In genomic region chr11:44655468-44655867, GRCm38 (mm10) we compare ENCODE assay signal across 23 mouse cellular contexts. TPM values are rescaled to one million over a fixed set of nuclear protein-coding genes. Genes with fewer than 3 reads are reported as not detected.
DNase-seq lines count a peak whose midpoint lies in the region; ATAC-seq lines count a peak whose summit lies in the region.
"Had no signal": no experiment of that assay in that cellular context is flagged by ENCODE, and none has a peak within 500 bp of the region (broad histone marks: within the 10 kb centered on the region; RNA-seq: fewer than 3 reads in every experiment).

No protein-coding gene starts in this region.

- no peak overlapping the region for H3K4me2 ChIP-seq in forebrain, embryonic 15.5 days (replicated peaks)
- no peak overlapping the region for H3K4me2 ChIP-seq in neural tube, embryonic 11.5 days (ENCODE audit: low read depth)
- H3K4me2 ChIP-seq in limb, embryonic 11.5 days (ENCODE audit: low read depth, severe bottlenecking): no peak overlapping the region
- H3K4me2 ChIP-seq: heart, embryonic 13.5 days; neural tube, embryonic 12.5 days had no signal

- peak overlapping the region; percentile 12; the same call in 1 of the 2 replicates for H3K27ac ChIP-seq in forebrain, embryonic 10.5 days
- no peak overlapping the region for H3K27ac ChIP-seq in forebrain, embryonic 15.5 days (replicated peaks)
- H3K27ac ChIP-seq in neural tube, embryonic 11.5 days (ENCODE audit: low read depth, low read length): 0 out of 2 replicates have a peak overlapping the region, but pooled peaks have one; percentile 44
- H3K27ac ChIP-seq in limb, embryonic 11.5 days (replicated peaks; ENCODE audit: low read depth, low read length): no peak overlapping the region
- H3K27ac ChIP-seq: heart, embryonic 13.5 days; kidney, postnatal 0 days; liver, embryonic 14.5 days; neural tube, embryonic 12.5 days had no signal

- no peak overlapping the region for H3K9ac ChIP-seq in forebrain, embryonic 15.5 days (replicated peaks)
- no peak overlapping the region for H3K9ac ChIP-seq in neural tube, embryonic 11.5 days (ENCODE audit: low read length)
- no peak overlapping the region for H3K9ac ChIP-seq in limb, embryonic 11.5 days (ENCODE audit: low read length)
- H3K9ac ChIP-seq: heart, embryonic 13.5 days; liver, embryonic 14.5 days; neural tube, embryonic 12.5 days had no signal

- H3K9me3 ChIP-seq in forebrain, embryonic 10.5 days: no peaks in the 10 kb centered on the region
- no peaks in the 10 kb centered on the region for H3K9me3 ChIP-seq in forebrain, embryonic 15.5 days
- no peaks in the 10 kb centered on the region for H3K9me3 ChIP-seq in neural tube, embryonic 11.5 days (ENCODE audit: control insufficient read depth, low read length)
- H3K9me3 ChIP-seq in limb, embryonic 11.5 days (ENCODE audit: control insufficient read depth, low read length): no peaks in the 10 kb centered on the region
- H3K9me3 ChIP-seq: heart, embryonic 13.5 days; neural tube, embryonic 12.5 days had no signal

- peaks cover 50% of the 10 kb centered on the region for H3K4me1 ChIP-seq in forebrain, embryonic 10.5 days
- H3K4me1 ChIP-seq in forebrain, embryonic 15.5 days: peaks cover 16% of the 10 kb centered on the region; the same call in 1 of the 2 replicates
- H3K4me1 ChIP-seq in neural tube, embryonic 11.5 days (ENCODE audit: control insufficient read depth, insufficient read depth, low read length): peaks cover 23% of the 10 kb centered on the region
- peaks cover 11% of the 10 kb centered on the region; the same call in 1 of the 2 replicates for H3K4me1 ChIP-seq in limb, embryonic 11.5 days (ENCODE audit: control insufficient read depth, insufficient read depth, low read length)

- intact Hi-C loops in left cerebral cortex, postnatal 36 days (cut with DNase I): no loop called here

- DNase-seq in forebrain, embryonic 10.5 days (ENCODE audit: extremely low spot score, low spot score): no peak
- DNase-seq in neural tube, embryonic 11.5 days (ENCODE audit: low spot score): no peak
- no peak for DNase-seq in neural tube, embryonic 10.5 days (ENCODE audit: extremely low spot score, low spot score)
- DNase-seq in limb, embryonic 11.5 days (ENCODE audit: low spot score): no peak
- DNase-seq in left cerebral cortex, postnatal 36 days (ENCODE audit: low spot score in 2 of 2): no peak
- DNase-seq in cerebellum, postnatal 25 days: no peak
- DNase-seq: adrenal gland, adult 2 months; cerebellum, postnatal 10 days; heart, postnatal 4 days; layer of hippocampus, postnatal 36 days; left cerebral cortex, postnatal 4 days; lung, postnatal 14 days; right cerebral cortex, postnatal 25 days; thymus, postnatal 14 days had no signal

- no peak overlapping the region for H3K4me3 ChIP-seq in forebrain, embryonic 10.5 days
- H3K4me3 ChIP-seq in forebrain, embryonic 15.5 days: no peak overlapping the region
- no peak overlapping the region for H3K4me3 ChIP-seq in neural tube, embryonic 11.5 days (ENCODE audit: low read depth, low read length)
- H3K4me3 ChIP-seq in limb, embryonic 11.5 days (ENCODE audit: low read depth, low read length): no peak overlapping the region
- H3K4me3 ChIP-seq: heart, embryonic 13.5 days; neural tube, embryonic 12.5 days had no signal

- 34% methylated on average over 5 of the region's 5 CpGs for WGBS in forebrain, embryonic 10.5 days
- 29% methylated on average over 5 of the region's 5 CpGs for WGBS in forebrain, embryonic 15.5 days
- WGBS in neural tube, embryonic 11.5 days: 48% methylated on average over 5 of the region's 5 CpGs
- WGBS in limb, embryonic 11.5 days: 13% methylated on average over 5 of the region's 5 CpGs

- no peaks in the 10 kb centered on the region for H3K36me3 ChIP-seq in forebrain, embryonic 10.5 days (replicated peaks)
- H3K36me3 ChIP-seq in forebrain, embryonic 15.5 days: no peaks in the 10 kb centered on the region
- H3K36me3 ChIP-seq in neural tube, embryonic 11.5 days (ENCODE audit: control insufficient read depth, insufficient read depth, low read length): no peaks in the 10 kb centered on the region
- no peaks in the 10 kb centered on the region for H3K36me3 ChIP-seq in limb, embryonic 11.5 days (ENCODE audit: control insufficient read depth, insufficient read depth, low read length)
- H3K36me3 ChIP-seq: heart, embryonic 13.5 days; neural tube, embryonic 12.5 days had no signal

- no peak for ATAC-seq in forebrain, embryonic 15.5 days (replicated peaks)
- ATAC-seq in neural tube, embryonic 11.5 days (ENCODE audit: insufficient read depth, low FRiP score, low TSS enrichment): no peak
- 0 out of 2 replicates have a peak, but pooled peaks have one; percentile 31 for ATAC-seq in limb, embryonic 11.5 days (ENCODE audit: insufficient number of reproducible peaks, low FRiP score, low TSS enrichment, low read depth)
- ATAC-seq in activated CD4-positive, CD25-positive, alpha-beta regulatory T cell, adult 4 months: no peak
- ATAC-seq: forebrain, embryonic 14.5 days; intestine, postnatal 0 days had no signal

- peaks cover 82% of the 10 kb centered on the region for H3K27me3 ChIP-seq in forebrain, embryonic 10.5 days (ENCODE audit: poor library complexity, severe bottlenecking)
- peaks cover 48% of the 10 kb centered on the region for H3K27me3 ChIP-seq in forebrain, embryonic 15.5 days
- H3K27me3 ChIP-seq in neural tube, embryonic 11.5 days (ENCODE audit: control insufficient read depth, insufficient read depth, low read length): no peaks in the 10 kb centered on the region
- H3K27me3 ChIP-seq in limb, embryonic 11.5 days (ENCODE audit: control insufficient read depth, insufficient read depth, low read length): no peaks in the 10 kb centered on the region
- H3K27me3 ChIP-seq: CH12.LX; heart, embryonic 13.5 days; neural tube, embryonic 12.5 days had no signal

RNA-seq across cellular contexts. Expression of gene Ebf1, which starts 38.4 kb away (rescaled TPM):
- 8.1 and 8.4 TPM in 2 replicates for polyA plus RNA-seq in forebrain, embryonic 10.5 days (2016; fragmentation: Nextera tagmentation; extraction: Ambion mirVana)
- polyA plus RNA-seq in forebrain, embryonic 15.5 days (2015; fragmentation: Nextera tagmentation; extraction: Ambion mirVana): 35.6 and 44.7 TPM in 2 replicates
- polyA plus RNA-seq in neural tube, embryonic 11.5 days (2014; fragmentation: Nextera tagmentation; extraction: Ambion mirVana): 104 and 113 TPM in 2 replicates
- polyA plus RNA-seq in limb, embryonic 11.5 days (2014; fragmentation: Nextera tagmentation; extraction: Ambion mirVana): 56.0 and 61.7 TPM in 2 replicates
- 1 to 10 TPM; 2.9 to 6.1 TPM for total RNA-seq in left cerebral cortex, postnatal 36 days (2021)
- 1 to 10 TPM in 1 of 2 experiments, under 1 TPM in 1; 0.48 to 4.5 TPM for polyA plus RNA-seq in activated CD4-positive, CD25-positive, alpha-beta regulatory T cell, adult 4 months (2017; shearing (Covaris generic))

Comparison
In these comparisons a context has a peak if more than half of its experiments do, and no peak if none do; other contexts are left out.
1. H3K27ac ChIP-seq: peak in forebrain, embryonic 10.5 days (single experiment) and neural tube, embryonic 11.5 days (single experiment); none in forebrain, embryonic 15.5 days (single experiment) and limb, embryonic 11.5 days (single experiment).